Mouse (Mus musculus) hindbrain, embryonic 13.5 days (tissue): Measurements from ENCODE around the gene Retreg1. TPM values are rescaled to one million over a fixed set of nuclear protein-coding genes. Genes with fewer than 3 reads are reported as not detected.

Experiments used
- ATAC-seq: fragments of 200-750 bp; cut with Nextera tagmentation; 2 replicates; pipeline ENCODE4 v1.8.0; 2017; ENCODE audit warnings: moderate TSS enrichment; ENCODE audit not compliant: low FRiP score
- H3K27ac ChIP-seq: fragments of 300-500 bp; sonication (generic); 2 replicates; pipeline ENCODE4 v1.5.1; 2015; ENCODE audit warnings: inconsistent platforms, mild to moderate bottlenecking, moderate library complexity
- H3K27me3 ChIP-seq: fragments of 300-500 bp; sonication (generic); 2 replicates; pipeline ENCODE4 v1.6.1; 2015; ENCODE audit warnings: mild to moderate bottlenecking, inconsistent platforms
- H3K36me3 ChIP-seq: fragments of 300-500 bp; sonication (generic); 2 replicates; pipeline ENCODE4 v1.6.1; 2015; ENCODE audit warnings: mild to moderate bottlenecking, inconsistent platforms
- H3K4me1 ChIP-seq: fragments of 300-500 bp; sonication (generic); replicated peaks from 2 replicates; pipeline ENCODE4 v1.6.1; 2015; ENCODE audit warnings: inconsistent platforms
- H3K4me2 ChIP-seq: fragments of 300-500 bp; sonication (generic); 2 replicates; pipeline ENCODE4 v1.6.1; 2015; ENCODE audit warnings: inconsistent platforms, mild to moderate bottlenecking, moderate library complexity
- H3K4me3 ChIP-seq: fragments of 300-500 bp; sonication (generic); 2 replicates; pipeline ENCODE4 v1.5.1; 2015; ENCODE audit warnings: mild to moderate bottlenecking, inconsistent platforms
- H3K9ac ChIP-seq: fragments of 300-500 bp; sonication (generic); 2 replicates; pipeline ENCODE4 v1.6.1; 2015; ENCODE audit warnings: mild to moderate bottlenecking, inconsistent platforms
- H3K9me3 ChIP-seq: fragments of 300-500 bp; sonication (generic); 2 replicates; pipeline ENCODE4 v1.6.1; 2016; ENCODE audit warnings: inconsistent platforms
- WGBS: fragments of 180-500 bp; shearing (Covaris S2); methylation state at CpG from one replicate; pipeline ENCODE4 v1.1.7; 2015; 5-methylcytosine and 5-hydroxymethylcytosine counted together
- polyA plus RNA-seq: library from polyadenylated mRNA; unstranded; fragments of >200 nt; fragmentation: Nextera tagmentation; extraction: Ambion mirVana; gene quantifications from 2 replicates; pipeline ENCODE4 v1.2.1, GENCODE M21; 2015

Retreg1 gene
- polyA plus RNA-seq, 1 experiment from 2014 or later: 9.7 TPM

GRCm38 (mm10) chr15:25929518-25929917, 86.5 kb downstream of the Retreg1 start:
- H3K4me1 ChIP-seq: peaks cover 11% of the 10 kb centered on the region
- no peaks in the 10 kb centered on the region for H3K27me3 ChIP-seq
- WGBS: 76% methylated on average over 11 of the region's 11 CpGs
- H3K36me3 ChIP-seq: no peaks in the 10 kb centered on the region
- no peak overlapping the region for H3K4me2 ChIP-seq
- no peak overlapping the region for H3K27ac ChIP-seq
- H3K9ac ChIP-seq: no peak overlapping the region
- ATAC-seq: no peak
- no peak overlapping the region for H3K4me3 ChIP-seq
- no peaks in the 10 kb centered on the region for H3K9me3 ChIP-seq

GRCm38 (mm10) chr15:25929936-25930335, 87.0 kb downstream of the Retreg1 start:
- Histone ChIP-seq H3K4me1 (peaks cover 11% of the 10 kb centered on the region), H3K27me3 (no peaks in the 10 kb centered on the region), H3K9ac (no peak overlapping the region), H3K9me3 (no peaks in the 10 kb centered on the region), H3K27ac (no peak overlapping the region), H3K4me2 (no peak overlapping the region), H3K4me3 (no peak overlapping the region), H3K36me3 (no peaks in the 10 kb centered on the region)
- ATAC-seq: no peak
- WGBS: 88% methylated on average over 10 of the region's 10 CpGs

GRCm38 (mm10) chr15:25930657-25931056, 87.7 kb downstream of the Retreg1 start:
- no peak overlapping the region for H3K4me3 ChIP-seq
- peaks cover 11% of the 10 kb centered on the region for H3K4me1 ChIP-seq
- no peaks in the 10 kb centered on the region for H3K36me3 ChIP-seq
- H3K9ac ChIP-seq: no peak overlapping the region
- H3K27ac ChIP-seq: no peak overlapping the region
- H3K27me3 ChIP-seq: no peaks in the 10 kb centered on the region
- no peak for ATAC-seq
- no peak overlapping the region for H3K4me2 ChIP-seq
- 93% methylated on average over 5 of the region's 5 CpGs for WGBS
- H3K9me3 ChIP-seq: no peaks in the 10 kb centered on the region

- Histone ChIP-seq H3K4me2 (no peak overlapping the region), H3K4me3 (no peak overlapping the region), H3K27ac (no peak overlapping the region), H3K4me1 (peaks cover 11% of the 10 kb centered on the region), H3K9ac (no peak overlapping the region), H3K9me3 (no peaks in the 10 kb centered on the region), H3K36me3 (no peaks in the 10 kb centered on the region), H3K27me3 (no peaks in the 10 kb centered on the region)
- 91% methylated on average over 9 of the region's 9 CpGs for WGBS
- no peak for ATAC-seq
Observed at GRCm38 (mm10) chr15:25932497-25932896, 89.5 kb downstream of the Retreg1 start.

- H3K27ac ChIP-seq: no peak overlapping the region
- H3K4me3 ChIP-seq: no peak overlapping the region
- H3K36me3 ChIP-seq: no peaks in the 10 kb centered on the region
- no peaks in the 10 kb centered on the region for H3K9me3 ChIP-seq
- H3K4me2 ChIP-seq: no peak overlapping the region
- ATAC-seq: no peak
- no peak overlapping the region for H3K9ac ChIP-seq
- H3K27me3 ChIP-seq: no peaks in the 10 kb centered on the region
- WGBS: 62% methylated on average over 16 of the region's 16 CpGs
- H3K4me1 ChIP-seq: peaks cover 11% of the 10 kb centered on the region
Observed at GRCm38 (mm10) chr15:25932937-25933684, 90.1 kb downstream of the Retreg1 start.

- no peak overlapping the region for H3K27ac ChIP-seq
- H3K9ac ChIP-seq: no peak overlapping the region
- H3K9me3 ChIP-seq: no peaks in the 10 kb centered on the region
- H3K4me1 ChIP-seq: peaks cover 11% of the 10 kb centered on the region
- no peak overlapping the region for H3K4me2 ChIP-seq
- H3K27me3 ChIP-seq: no peaks in the 10 kb centered on the region
- H3K4me3 ChIP-seq: no peak overlapping the region
- H3K36me3 ChIP-seq: no peaks in the 10 kb centered on the region
- WGBS: 66% methylated on average over 7 of the region's 7 CpGs
- no peak for ATAC-seq
Observed at GRCm38 (mm10) chr15:25933685-25934108, 90.7 kb downstream of the Retreg1 start.

- peaks cover 11% of the 10 kb centered on the region for H3K4me1 ChIP-seq
- no peak overlapping the region for H3K9ac ChIP-seq
- no peaks in the 10 kb centered on the region for H3K27me3 ChIP-seq
- no peak overlapping the region for H3K4me3 ChIP-seq
- H3K9me3 ChIP-seq: no peaks in the 10 kb centered on the region
- ATAC-seq: no peak
- WGBS: 90% methylated on average over 7 of the region's 7 CpGs
- H3K36me3 ChIP-seq: no peaks in the 10 kb centered on the region
- no peak overlapping the region for H3K27ac ChIP-seq
- H3K4me2 ChIP-seq: no peak overlapping the region
Observed at GRCm38 (mm10) chr15:25934411-25934810, 91.4 kb downstream of the Retreg1 start.

- H3K27ac ChIP-seq: no peak overlapping the region
- H3K9me3 ChIP-seq: no peaks in the 10 kb centered on the region
- H3K36me3 ChIP-seq: no peaks in the 10 kb centered on the region
- H3K4me3 ChIP-seq: no peak overlapping the region
- 0 out of 2 replicates have a peak, but pooled peaks cover 3% of the 10 kb centered on the region for H3K27me3 ChIP-seq
- no peak for ATAC-seq
- H3K4me2 ChIP-seq: no peak overlapping the region
- WGBS: 91% methylated on average over 7 of the region's 7 CpGs
- H3K9ac ChIP-seq: no peak overlapping the region
- H3K4me1 ChIP-seq: 0 out of 2 replicates have a peak, but pooled peaks cover 8% of the 10 kb centered on the region
Observed at GRCm38 (mm10) chr15:25938496-25938895, 95.5 kb downstream of the Retreg1 start.

- Histone ChIP-seq H3K27me3 (0 out of 2 replicates have a peak, but pooled peaks cover 3% of the 10 kb centered on the region), H3K4me1 (0 out of 2 replicates have a peak, but pooled peaks cover 3% of the 10 kb centered on the region), H3K4me2 (peak overlapping the region; percentile 25; the same call in 1 of the 2 replicates), H3K9ac (no peak overlapping the region), H3K4me3 (no peak overlapping the region), H3K9me3 (no peaks in the 10 kb centered on the region), H3K27ac (no peak overlapping the region), H3K36me3 (no peaks in the 10 kb centered on the region)
- WGBS: 40% methylated on average over 24 of the region's 24 CpGs
- no peak for ATAC-seq
Observed at GRCm38 (mm10) chr15:25940397-25941377, 97.7 kb downstream of the Retreg1 start.

GRCm38 (mm10) chr15:25941514-25941913, 98.5 kb downstream of the Retreg1 start:
- Histone ChIP-seq H3K4me3 (no peak overlapping the region), H3K36me3 (no peaks in the 10 kb centered on the region), H3K27ac (no peak overlapping the region), H3K4me2 (no peak overlapping the region), H3K9me3 (no peaks in the 10 kb centered on the region), H3K4me1 (0 out of 2 replicates have a peak, but pooled peaks cover 3% of the 10 kb centered on the region), H3K27me3 (0 out of 2 replicates have a peak, but pooled peaks cover 3% of the 10 kb centered on the region), H3K9ac (no peak overlapping the region)
- WGBS: 79% methylated on average over 11 of the region's 11 CpGs
- ATAC-seq: no peak

- Histone ChIP-seq H3K4me3 (no peak overlapping the region), H3K36me3 (no peaks in the 10 kb centered on the region), H3K27me3 (0 out of 2 replicates have a peak, but pooled peaks cover 3% of the 10 kb centered on the region), H3K4me2 (no peak overlapping the region), H3K9me3 (no peaks in the 10 kb centered on the region), H3K4me1 (0 out of 2 replicates have a peak, but pooled peaks cover 3% of the 10 kb centered on the region), H3K9ac (no peak overlapping the region), H3K27ac (no peak overlapping the region)
- ATAC-seq: no peak
- 63% methylated on average over 4 of the region's 4 CpGs for WGBS
Observed at GRCm38 (mm10) chr15:25942415-25942814, 99.4 kb downstream of the Retreg1 start.
